Mouse (Mus musculus) myocyte (in vitro differentiated cells): ENCODE measurements around the gene Sh3gl1. TPM values are rescaled to one million over a fixed set of nuclear protein-coding genes. Genes with fewer than 3 reads are reported as not detected.

ENCODE experiments used
- H3K27me3 ChIP-seq: one replicate; pipeline ENCODE4 v1.6.1; 2011; ENCODE audit not compliant: control insufficient read depth, insufficient read depth, insufficient read length
- H3K36me3 ChIP-seq: one replicate; pipeline ENCODE4 v1.6.1; 2011; ENCODE audit not compliant: control insufficient read depth, insufficient read depth
- H3K4me2 ChIP-seq: one replicate; pipeline ENCODE4 v1.6.1; 2011; ENCODE audit warnings: low read depth, control low read depth
- H3K4me3 ChIP-seq: one replicate; pipeline ENCODE4 v1.5.1; 2011; ENCODE audit warnings: mild to moderate bottlenecking, control low read depth, moderate library complexity
- H3K79me2 ChIP-seq: one replicate; pipeline ENCODE4 v1.6.1; 2011; ENCODE audit not compliant: control insufficient read depth, insufficient read depth
- H3ac ChIP-seq: one replicate; pipeline ENCODE4 v1.6.1; 2011; ENCODE audit not compliant: control insufficient read depth, insufficient read length
- CEBPB ChIP-seq: IDR thresholded peaks from 2 replicates; pipeline ENCODE4 v1.6.1; 2011; ENCODE audit warnings: mild to moderate bottlenecking, moderate library complexity; ENCODE audit not compliant: poor library complexity, insufficient read depth, severe bottlenecking
- E2F4 ChIP-seq: IDR thresholded peaks from one replicate; pipeline ENCODE4 v1.6.1; 2011; ENCODE audit warnings: mild to moderate bottlenecking, control low read depth, moderate library complexity; ENCODE audit not compliant: insufficient read depth
- MAX ChIP-seq: IDR thresholded peaks from one replicate; pipeline ENCODE4 v1.6.1; 2011; ENCODE audit warnings: low read depth, mild to moderate bottlenecking, control low read depth
- MYOD1 ChIP-seq, 3 experiments: IDR thresholded peaks; one replicate each; pipeline ENCODE4 v1.6.1; 2011; ENCODE audit warnings: control low read depth in 2 of 3, low read depth in 2 of 3, mild to moderate bottlenecking in 2 of 3, moderate library complexity in 1 of 3; ENCODE audit not compliant: insufficient read length in 2 of 3, control insufficient read depth in 1 of 3
- MYOG ChIP-seq, 3 experiments: IDR thresholded peaks; one replicate each; pipeline ENCODE4 v1.6.1; 2011; ENCODE audit warnings: control low read depth in 2 of 3, low read depth in 2 of 3, mild to moderate bottlenecking in 2 of 3; ENCODE audit not compliant: insufficient read length in 2 of 3, control insufficient read depth in 1 of 3, insufficient read depth in 1 of 3
- POLR2A ChIP-seq: IDR thresholded peaks from one replicate; pipeline ENCODE4 v1.6.1; 2011; ENCODE audit warnings: low read depth, mild to moderate bottlenecking, control low read depth, moderate library complexity; ENCODE audit not compliant: insufficient read length
- POLR2AphosphoS2 ChIP-seq: IDR thresholded peaks from one replicate; pipeline ENCODE4 v1.6.1; 2011; ENCODE audit warnings: low read depth, control low read depth; ENCODE audit not compliant: insufficient read length
- REST ChIP-seq: IDR thresholded peaks from one replicate; pipeline ENCODE4 v1.6.1; 2011; ENCODE audit warnings: mild to moderate bottlenecking, control low read depth, moderate library complexity; ENCODE audit not compliant: insufficient read depth, insufficient read length
- SRF ChIP-seq: IDR thresholded peaks from one replicate; pipeline ENCODE4 v1.6.1; 2011; ENCODE audit warnings: low read depth; ENCODE audit not compliant: control insufficient read depth, insufficient read length
- TCF12 ChIP-seq: IDR thresholded peaks from one replicate; pipeline ENCODE4 v1.6.1; 2011; ENCODE audit warnings: mild to moderate bottlenecking, control low read depth; ENCODE audit not compliant: poor library complexity, insufficient read depth, severe bottlenecking
- TCF3 ChIP-seq: IDR thresholded peaks from one replicate; pipeline ENCODE4 v1.6.1; 2011; ENCODE audit warnings: low read depth, control low read depth; ENCODE audit not compliant: insufficient read length
- USF1 ChIP-seq: IDR thresholded peaks from one replicate; pipeline ENCODE4 v1.6.1; 2011; ENCODE audit warnings: low read depth, mild to moderate bottlenecking, control low read depth, moderate library complexity
- polyA plus RNA-seq: library from polyadenylated mRNA; unstranded; fragments of >200 nt; fragmentation: generic; extraction: Trizol; gene quantifications from one replicate; pipeline ENCODE4 v1.2.1, GENCODE M21; 2012; ENCODE audit warnings: missing spikeins

The Sh3gl1 gene
- polyA plus RNA-seq, 1 experiment, result 66.9 TPM

DNA sequence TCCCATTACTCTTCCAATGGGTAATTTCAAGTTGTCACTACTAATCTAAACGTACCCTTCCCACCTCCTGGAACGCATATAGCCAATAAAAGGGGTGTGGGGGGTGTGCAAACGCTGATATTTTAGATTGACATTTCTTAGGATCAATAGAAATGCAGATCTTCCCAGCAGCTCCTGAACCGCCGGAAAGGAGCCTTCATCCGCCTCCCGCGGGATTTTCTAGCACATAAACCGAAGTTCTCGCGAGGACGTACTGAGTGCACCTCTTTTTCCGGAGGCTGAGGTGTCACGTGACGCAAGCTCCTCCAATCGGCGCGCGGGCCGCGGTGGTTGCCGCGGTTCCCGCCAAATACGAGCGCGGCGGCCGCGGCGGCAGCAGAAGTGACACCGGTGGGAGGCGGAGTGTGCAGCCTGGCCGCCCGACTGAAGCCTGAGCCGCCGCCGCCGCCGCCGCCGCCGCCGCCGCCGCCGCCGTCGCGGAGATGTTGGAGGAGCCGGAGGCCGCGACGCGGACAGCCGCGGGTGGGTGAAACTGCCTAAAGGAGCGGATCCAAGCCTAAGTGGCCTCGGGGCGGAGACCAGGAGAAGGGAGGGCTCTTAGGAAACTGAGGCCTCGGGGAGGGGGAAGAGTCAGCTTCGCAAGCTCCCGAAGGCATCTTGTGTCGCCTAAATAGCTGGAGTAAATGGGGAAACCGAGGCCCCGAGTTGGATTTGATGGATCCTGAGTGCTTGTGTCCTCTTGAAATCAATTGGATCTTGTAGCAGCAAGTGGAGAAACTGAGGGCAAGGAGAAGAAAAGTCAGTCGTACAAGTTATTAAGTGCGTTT is 3.8 kb upstream of the Sh3gl1 start, which contains the start of gene Chaf1a:
Gene Chaf1a (plus strand): TSS at position 410 of the 827 bp plus-strand sequence.
- Histone ChIP-seq H3ac (peak within 1 kb of the TSS; percentile 67), H3K36me3 (no peaks in the 10 kb centered on the region), H3K4me2 (peak within 1 kb of the TSS; percentile 88), H3K4me3 (peak within 1 kb of the TSS; percentile 57), H3K79me2 (peaks cover 54% of the 10 kb centered on the region), H3K27me3 (no peaks in the 10 kb centered on the region)
- no peak for TF ChIP-seq MYOG (IDR thresholded peaks at IDR 0.05; ENCODE audit: control insufficient read depth in 1 of 3, insufficient read depth in 1 of 3, insufficient read length in 2 of 3, low read depth in 2 of 3)
- TF ChIP-seq POLR2A, result peak; percentile 55
- no peak for TF ChIP-seq TCF3
- TF ChIP-seq USF1, result peak; percentile 99
- peak; percentile 81 for TF ChIP-seq E2F4
- no peak for TF ChIP-seq REST
- peak; percentile 42 for TF ChIP-seq POLR2AphosphoS2
- TF ChIP-seq SRF, result peak; percentile 40

DNA sequence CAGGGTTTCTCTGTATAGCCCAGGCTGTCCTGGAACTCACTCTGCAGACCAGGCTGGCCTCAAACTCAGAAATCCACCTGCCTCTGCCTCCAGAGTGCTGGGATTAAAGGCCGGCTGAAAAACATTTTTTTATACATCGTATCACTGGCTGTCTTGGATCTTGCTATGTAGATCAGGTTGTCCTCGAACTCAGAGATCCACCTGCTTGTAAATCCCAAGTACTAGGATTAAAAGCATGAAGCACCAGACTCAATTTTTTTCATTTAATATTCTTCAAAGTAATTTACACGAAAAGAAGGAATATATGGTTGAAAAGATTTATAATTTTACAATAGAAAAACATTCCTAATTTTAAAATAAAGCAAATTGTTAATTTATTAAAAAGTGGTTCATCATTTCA is 2.9 kb upstream of the Sh3gl1 start:
- H3K36me3 ChIP-seq, result no peaks in the 10 kb centered on the region
- TF ChIP-seq TCF3 (no peak), POLR2AphosphoS2 (no peak), MYOG (IDR thresholded peaks at IDR 0.05; ENCODE audit: control insufficient read depth in 1 of 3, insufficient read depth in 1 of 3, insufficient read length in 2 of 3, low read depth in 2 of 3) (no peak), CEBPB (no peak), USF1 (no peak), REST (no peak), E2F4 (no peak), MAX (no peak), SRF (no peak), POLR2A (no peak)
- peak overlapping the region; percentile 75 for H3K4me2 ChIP-seq
- H3K27me3 ChIP-seq, result no peaks in the 10 kb centered on the region
- peaks cover 55% of the 10 kb centered on the region for H3K79me2 ChIP-seq
- H3ac ChIP-seq, result no peak overlapping the region
- peak overlapping the region; percentile 57 for H3K4me3 ChIP-seq

DNA sequence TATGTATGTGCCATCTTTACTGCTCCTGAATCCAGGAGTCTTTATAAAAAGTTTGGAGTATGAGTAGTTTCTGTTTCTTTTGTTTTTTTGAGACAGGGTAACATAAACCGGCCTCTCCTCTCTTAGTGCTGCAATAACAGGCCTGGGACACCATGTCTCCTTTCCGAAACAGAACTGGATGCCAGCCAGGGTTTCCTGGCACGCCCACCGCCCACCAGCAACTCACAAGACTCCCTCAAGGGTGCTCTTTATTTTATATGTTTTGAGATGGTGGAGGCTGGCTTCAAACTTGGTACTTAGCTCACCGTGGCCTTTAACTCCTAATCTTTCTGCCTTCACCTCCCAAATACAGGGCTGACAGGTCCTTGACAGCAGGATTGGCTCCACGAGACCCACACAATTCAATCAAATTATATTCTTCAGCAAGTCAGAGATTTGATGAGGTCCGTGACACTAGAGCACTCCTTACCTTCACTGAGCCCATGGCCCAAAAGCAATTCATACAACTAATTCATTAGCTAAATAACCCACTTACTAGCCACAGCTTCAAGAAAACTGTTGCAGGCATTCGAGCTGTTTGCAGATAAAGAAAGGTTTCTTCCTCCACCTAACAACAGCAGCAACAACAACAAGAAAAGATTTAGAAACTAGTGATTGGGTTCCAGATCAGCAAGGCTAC is 2.3 kb upstream of the Sh3gl1 start:
- H3K36me3 ChIP-seq, result no peaks in the 10 kb centered on the region
- H3K4me2 ChIP-seq, result no peak overlapping the region
- H3K79me2 ChIP-seq, result peaks cover 55% of the 10 kb centered on the region
- H3ac ChIP-seq, result no peak overlapping the region
- H3K4me3 ChIP-seq, result no peak overlapping the region
- TF ChIP-seq POLR2AphosphoS2 (no peak), MYOG (IDR thresholded peaks at IDR 0.05; ENCODE audit: control insufficient read depth in 1 of 3, insufficient read depth in 1 of 3, insufficient read length in 2 of 3, low read depth in 2 of 3) (no peak), TCF3 (no peak), MYOD1 (IDR thresholded peaks at IDR 0.05; ENCODE audit: control insufficient read depth in 1 of 3, insufficient read length in 2 of 3, low read depth in 2 of 3) (no peak), USF1 (no peak), TCF12 (no peak), E2F4 (no peak), POLR2A (no peak), SRF (no peak), REST (no peak), MAX (no peak), CEBPB (no peak)
- H3K27me3 ChIP-seq, result no peaks in the 10 kb centered on the region

DNA sequence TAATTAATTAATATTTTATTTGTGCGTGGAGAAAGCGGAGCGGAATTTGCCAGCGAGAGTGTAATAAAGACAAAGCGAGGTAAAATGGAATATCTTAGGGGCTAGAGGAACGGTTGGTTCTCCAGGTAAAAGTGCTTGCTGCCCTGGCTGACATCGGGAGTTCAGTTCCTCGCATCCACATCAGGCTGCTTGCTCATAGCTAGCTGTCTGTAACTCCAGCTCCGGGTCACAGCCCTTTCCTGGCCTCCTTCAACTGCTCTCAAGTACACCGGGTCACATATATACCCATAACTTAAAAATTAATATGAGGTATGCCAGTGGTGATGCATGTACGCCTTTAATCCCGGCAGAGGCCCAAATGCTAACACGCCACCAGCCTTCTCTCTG is 459 bp upstream of the Sh3gl1 start:
- peaks cover 59% of the 10 kb centered on the region for H3K79me2 ChIP-seq
- H3K27me3 ChIP-seq, result no peaks in the 10 kb centered on the region
- peak overlapping the region; percentile 53 for H3ac ChIP-seq
- no peaks in the 10 kb centered on the region for H3K36me3 ChIP-seq
- H3K4me3 ChIP-seq, result peak overlapping the region; percentile 80
- peak overlapping the region; percentile 63 for H3K4me2 ChIP-seq
- TF ChIP-seq MYOD1 (IDR thresholded peaks at IDR 0.05; ENCODE audit: control insufficient read depth in 1 of 3, insufficient read length in 2 of 3, low read depth in 2 of 3) (no peak), MAX (no peak), TCF12 (no peak), TCF3 (no peak), POLR2A (no peak), MYOG (IDR thresholded peaks at IDR 0.05; ENCODE audit: control insufficient read depth in 1 of 3, insufficient read depth in 1 of 3, insufficient read length in 2 of 3, low read depth in 2 of 3) (no peak), E2F4 (no peak), POLR2AphosphoS2 (no peak)

DNA sequence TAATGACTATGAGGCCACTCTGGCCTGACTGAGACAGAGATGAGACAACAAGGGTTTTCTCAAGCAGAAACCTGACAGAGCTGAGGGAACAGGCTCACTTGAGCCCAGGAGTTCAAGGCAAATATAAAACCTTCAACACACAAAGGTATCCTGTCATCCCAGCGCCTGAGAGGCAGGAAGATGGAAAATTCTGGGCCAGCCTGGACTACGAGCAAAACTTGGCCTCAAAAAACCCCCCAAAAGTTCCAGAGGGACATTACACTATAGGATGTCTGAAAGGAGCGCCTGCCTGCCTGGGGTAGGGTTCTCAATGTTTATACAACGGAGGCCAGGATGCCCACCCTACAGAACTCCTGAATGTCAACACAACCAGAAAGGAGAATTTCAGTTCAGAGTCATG is 1.2 kb downstream of the Sh3gl1 start:
- H3ac ChIP-seq, result peak overlapping the region; percentile 4

More for the DNA sequence above, 1.2 kb downstream of the Sh3gl1 start:
- TF ChIP-seq TCF12, result no peak
- TF ChIP-seq MYOG (IDR thresholded peaks at IDR 0.05; ENCODE audit: control insufficient read depth in 1 of 3, insufficient read depth in 1 of 3, insufficient read length in 2 of 3, low read depth in 2 of 3), result no peak
- TF ChIP-seq E2F4, result no peak
- no peak for TF ChIP-seq CEBPB
- no peak for TF ChIP-seq SRF
- no peak for TF ChIP-seq REST
- TF ChIP-seq TCF3, result no peak
- TF ChIP-seq MYOD1 (IDR thresholded peaks at IDR 0.05; ENCODE audit: control insufficient read depth in 1 of 3, insufficient read length in 2 of 3, low read depth in 2 of 3), result no peak
- TF ChIP-seq POLR2AphosphoS2, result no peak
- TF ChIP-seq POLR2A, result no peak
- TF ChIP-seq MAX, result no peak
- no peak for TF ChIP-seq USF1
- H3K27me3 ChIP-seq, result no peaks in the 10 kb centered on the region
- peaks cover 59% of the 10 kb centered on the region for H3K79me2 ChIP-seq
- peaks cover 3% of the 10 kb centered on the region for H3K36me3 ChIP-seq
- H3K4me2 ChIP-seq, result peak overlapping the region; percentile 91
- H3K4me3 ChIP-seq, result peak overlapping the region; percentile 80
